11 mouse cellular contexts compared by ENCODE assay signal in the genomic region with DNA sequence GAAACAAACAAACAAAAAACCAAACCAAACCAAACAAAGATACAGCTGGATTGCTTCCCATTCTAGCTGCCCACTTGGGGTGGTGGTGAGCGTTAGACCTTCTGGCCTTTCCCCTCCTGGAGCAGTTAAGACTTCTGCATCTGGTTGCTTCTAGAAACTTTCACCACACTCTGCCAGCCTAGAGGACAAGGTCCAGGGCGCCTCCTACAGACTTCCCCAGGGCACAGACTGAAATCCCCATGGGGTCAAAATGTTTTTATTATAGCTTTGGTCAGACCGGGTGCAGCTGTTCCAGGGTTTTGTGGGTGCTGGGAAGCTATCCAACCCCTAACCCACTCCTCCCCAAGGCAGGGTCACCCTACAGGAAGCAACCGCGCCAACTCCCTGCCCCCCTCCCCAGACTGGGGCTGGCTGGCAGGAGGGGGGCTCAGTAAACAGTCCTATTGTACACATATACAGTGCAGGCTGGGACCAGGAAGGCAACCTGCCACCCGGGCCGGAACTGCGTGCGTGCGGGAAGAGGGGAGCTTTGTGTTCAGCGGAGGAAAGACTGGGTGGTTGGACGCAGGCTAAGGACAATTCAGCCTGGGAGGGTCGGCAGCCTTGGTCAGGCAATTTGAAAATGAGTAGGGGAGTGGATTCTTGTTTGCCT. TPM values are rescaled to one million over a fixed set of nuclear protein-coding genes. Genes with fewer than 3 reads are reported as not detected.
DNase-seq lines count a peak whose midpoint lies in the region; ATAC-seq and TF ChIP-seq lines count a peak whose summit lies in the region.
"Had no signal": no experiment of that assay in that cellular context is flagged by ENCODE, and none has a peak within 500 bp of the region (broad histone marks: within the 10 kb centered on the region; RNA-seq: fewer than 3 reads in every experiment).

No protein-coding gene starts in this region.

- no peak overlapping the region; the same call in 1 of the 2 replicates for H3K4me2 ChIP-seq in stomach, embryonic 16.5 days (ENCODE audit: low read depth, low read length)

- H3K36me3 ChIP-seq in kidney, adult 2 months (ENCODE audit: control insufficient read depth, insufficient read depth, low read length): no peaks in the 10 kb centered on the region
- H3K36me3 ChIP-seq in limb, embryonic 10.5 days: no peaks in the 10 kb centered on the region
- no peaks in the 10 kb centered on the region for H3K36me3 ChIP-seq in stomach, embryonic 16.5 days (ENCODE audit: control insufficient read depth, insufficient read depth, low read length)

- no peak overlapping the region for H3K4me3 ChIP-seq in kidney, adult 2 months (ENCODE audit: insufficient read depth, low read depth, low read length)
- peak overlapping the region; percentile 7; the same call in 1 of the 2 replicates for H3K4me3 ChIP-seq in limb, embryonic 10.5 days
- no peak overlapping the region for H3K4me3 ChIP-seq in stomach, embryonic 16.5 days (replicated peaks; ENCODE audit: low read length)

- H3K27me3 ChIP-seq in kidney, adult 2 months (replicated peaks; ENCODE audit: control insufficient read depth, insufficient read depth, low read length): peaks cover 2% of the 10 kb centered on the region; the same call in 1 of the 2 replicates
- peaks cover 90% of the 10 kb centered on the region for H3K27me3 ChIP-seq in limb, embryonic 10.5 days (ENCODE audit: low read depth, poor library complexity, severe bottlenecking)
- peaks cover 15% of the 10 kb centered on the region for H3K27me3 ChIP-seq in stomach, embryonic 16.5 days (ENCODE audit: control insufficient read depth, insufficient read depth, low read length)

- peak; percentile 33 for DNase-seq in kidney, adult 2 months
- no peak for DNase-seq in kidney, adult 11 months
- peak; percentile 61 to 62 for DNase-seq in right cerebral cortex, postnatal 10 days (ENCODE audit: low spot score in 2 of 2)
- no peak for DNase-seq in right cerebral cortex, adult 2 months (ENCODE audit: low spot score in 2 of 2)
- DNase-seq in limb, embryonic 10.5 days (ENCODE audit: low spot score): no peak
- DNase-seq in adrenal gland, adult 2 months: no peak
- no peak for DNase-seq in urinary bladder, adult 2 months (ENCODE audit: low spot score)

- H3K27ac ChIP-seq in kidney, adult 2 months (ENCODE audit: insufficient read depth, low read depth, low read length): no peak overlapping the region
- peak overlapping the region; percentile 61; the same call in 1 of the 2 replicates for H3K27ac ChIP-seq in limb, embryonic 10.5 days
- H3K27ac ChIP-seq in stomach, embryonic 16.5 days (ENCODE audit: low read length): no peak overlapping the region

- H3K9ac ChIP-seq in stomach, embryonic 16.5 days (ENCODE audit: low read length): no peak overlapping the region

- no peak for TF ChIP-seq POLR2A in kidney, adult 2 months (IDR thresholded peaks at IDR 0.05; ENCODE audit: low read depth, low read length)

- no peak for TF ChIP-seq CTCF in kidney, adult 2 months (conservative IDR thresholded peaks at IDR 0.05; ENCODE audit: insufficient read depth, insufficient read length, low read depth, low read length)

- no peaks in the 10 kb centered on the region; the same call in 1 of the 2 replicates for H3K4me1 ChIP-seq in kidney, adult 2 months (ENCODE audit: control insufficient read depth, insufficient read depth, low read length)
- H3K4me1 ChIP-seq in limb, embryonic 10.5 days: peaks cover 37% of the 10 kb centered on the region
- H3K4me1 ChIP-seq in stomach, embryonic 16.5 days (ENCODE audit: control insufficient read depth, insufficient read depth, low read length): peaks cover 8% of the 10 kb centered on the region

- H3K9me3 ChIP-seq in limb, embryonic 10.5 days (replicated peaks): no peaks in the 10 kb centered on the region
- H3K9me3 ChIP-seq in stomach, embryonic 16.5 days (replicated peaks; ENCODE audit: control insufficient read depth, low read length): no peaks in the 10 kb centered on the region

- 18% methylated on average over 13 of the region's 13 CpGs for WGBS in kidney, adult 2 months
- 49% methylated on average over 13 of the region's 13 CpGs for WGBS in limb, embryonic 10.5 days
- WGBS in stomach, embryonic 16.5 days: 28% methylated on average over 13 of the region's 13 CpGs

- ATAC-seq in stomach, embryonic 16.5 days (ENCODE audit: insufficient read depth, low FRiP score): peak; percentile 63; the same call in 1 of the 2 replicates

RNA-seq across cellular contexts. Expression of a gene that starts 7.3 kb away (rescaled TPM):
- 0.38 and 0.39 TPM in 2 replicates for polyA plus RNA-seq in kidney, adult 2 months (2012; rRNA removed)
- polyA plus RNA-seq in limb, embryonic 10.5 days (2016; fragmentation: Nextera tagmentation; extraction: Ambion mirVana): 0.20 and 0.40 TPM in 2 replicates
- polyA plus RNA-seq in stomach, embryonic 16.5 days (2015; fragmentation: Nextera tagmentation; extraction: Ambion mirVana): 1.3 and 1.7 TPM in 2 replicates
- 10 to 100 TPM; 39.4 to 69.4 TPM for total RNA-seq in adrenal gland, adult 2 months (2021)
- 67.7 and 112 TPM in 2 replicates for polyA plus RNA-seq in adrenal gland, adult 2 months (2012; rRNA removed)
- 0.44 and 0.49 TPM in 2 replicates for polyA plus RNA-seq in urinary bladder, adult 2 months (2012; rRNA removed)
- total RNA-seq: neutrophil, adult 5-6 weeks had no signal
- polyA plus RNA-seq: heart, postnatal 0 days had no signal

RNA-seq across cellular contexts. Expression of a gene that starts 14.2 kb away (rescaled TPM):
- polyA plus RNA-seq in kidney, adult 2 months (2012; rRNA removed): 0.22 and 0.27 TPM in 2 replicates
- polyA plus RNA-seq in limb, embryonic 10.5 days (2016; fragmentation: Nextera tagmentation; extraction: Ambion mirVana): 16.1 and 18.4 TPM in 2 replicates
- 7.3 and 8.7 TPM in 2 replicates for polyA plus RNA-seq in stomach, embryonic 16.5 days (2015; fragmentation: Nextera tagmentation; extraction: Ambion mirVana)
- total RNA-seq in adrenal gland, adult 2 months (2021): 1 to 10 TPM in 1 of 2 experiments, under 1 TPM in 1; 0.62 to 1.2 TPM
- polyA plus RNA-seq in adrenal gland, adult 2 months (2012; rRNA removed): 1.2 and 1.4 TPM in 2 replicates
- polyA plus RNA-seq in urinary bladder, adult 2 months (2012; rRNA removed): 0.56 and 0.71 TPM in 2 replicates
- total RNA-seq: neutrophil, adult 5-6 weeks had no signal

RNA-seq across cellular contexts. Expression of a gene that starts 38.4 kb away (rescaled TPM):
- 0.16 and 0.18 TPM in 2 replicates for polyA plus RNA-seq in kidney, adult 2 months (2012; rRNA removed)
- 0.16 TPM in 1 of 2 replicates, not detected in the other for polyA plus RNA-seq in limb, embryonic 10.5 days (2016; fragmentation: Nextera tagmentation; extraction: Ambion mirVana)
- polyA plus RNA-seq in stomach, embryonic 16.5 days (2015; fragmentation: Nextera tagmentation; extraction: Ambion mirVana): 0.74 and 0.92 TPM in 2 replicates
- total RNA-seq in adrenal gland, adult 2 months (2021): 1 to 10 TPM in 1 of 2 experiments, under 1 TPM in 1; 0.55 to 1.5 TPM
- 0.60 and 0.72 TPM in 2 replicates for polyA plus RNA-seq in adrenal gland, adult 2 months (2012; rRNA removed)
- 0.53 and 0.56 TPM in 2 replicates for polyA plus RNA-seq in urinary bladder, adult 2 months (2012; rRNA removed)
- total RNA-seq: neutrophil, adult 5-6 weeks had no signal

RNA-seq across cellular contexts. Expression of a gene that starts 54.2 kb away (rescaled TPM):
- not detected in 2 replicates for polyA plus RNA-seq in kidney, adult 2 months (2012; rRNA removed)
- polyA plus RNA-seq in limb, embryonic 10.5 days (2016; fragmentation: Nextera tagmentation; extraction: Ambion mirVana): not detected in 2 replicates
- 0.12 TPM in 1 of 2 replicates, not detected in the other for polyA plus RNA-seq in stomach, embryonic 16.5 days (2015; fragmentation: Nextera tagmentation; extraction: Ambion mirVana)
- not detected for total RNA-seq in adrenal gland, adult 2 months (2021)
- polyA plus RNA-seq in adrenal gland, adult 2 months (2012; rRNA removed): not detected in 2 replicates
- polyA plus RNA-seq in urinary bladder, adult 2 months (2012; rRNA removed): not detected in 2 replicates
- total RNA-seq: left cerebral cortex, postnatal 10 days; neutrophil, adult 5-6 weeks had no signal
- polyA plus RNA-seq: heart, postnatal 0 days had no signal

RNA-seq across cellular contexts. Expression of a gene that starts 58.1 kb away (rescaled TPM):
- 0.88 and 1.5 TPM in 2 replicates for polyA plus RNA-seq in kidney, adult 2 months (2012; rRNA removed)
- 1.3 and 1.5 TPM in 2 replicates for polyA plus RNA-seq in limb, embryonic 10.5 days (2016; fragmentation: Nextera tagmentation; extraction: Ambion mirVana)
- polyA plus RNA-seq in stomach, embryonic 16.5 days (2015; fragmentation: Nextera tagmentation; extraction: Ambion mirVana): 0.94 and 1.3 TPM in 2 replicates
- under 1 TPM; 0.32 to 0.97 TPM for total RNA-seq in adrenal gland, adult 2 months (2021)
- 0.46 and 0.81 TPM in 2 replicates for polyA plus RNA-seq in adrenal gland, adult 2 months (2012; rRNA removed)
- 0.66 and 0.77 TPM in 2 replicates for polyA plus RNA-seq in urinary bladder, adult 2 months (2012; rRNA removed)
- total RNA-seq: neutrophil, adult 5-6 weeks had no signal

Comparison
In these comparisons a context has a peak if more than half of its experiments do, and no peak if none do; other contexts are left out.
1. DNase-seq: peak in kidney, adult 2 months (single experiment) and right cerebral cortex, postnatal 10 days (2 of 2); none in kidney, adult 11 months (single experiment), right cerebral cortex, adult 2 months (0 of 2), limb, embryonic 10.5 days (single experiment), adrenal gland, adult 2 months (single experiment) and urinary bladder, adult 2 months (single experiment).
2. RNA of a gene that starts 7.3 kb away (polyA plus RNA-seq): 67.7 to 112 TPM in adrenal gland, adult 2 months; 1.3 to 1.7 TPM in stomach, embryonic 16.5 days, 0.44 to 0.49 TPM in urinary bladder, adult 2 months, 0.20 to 0.40 TPM in limb, embryonic 10.5 days and 0.38 to 0.39 TPM in kidney, adult 2 months; every median in the first group is over 10 times any median in the second.